10 mouse cellular contexts compared by ENCODE assay signal in genomic region chr5:48430459-48430858, GRCm38 (mm10).
DNase-seq lines count a peak whose midpoint lies in the region; ATAC-seq and TF ChIP-seq lines count a peak whose summit lies in the region.
"Had no signal": no experiment of that assay in that cellular context is flagged by ENCODE, and none has a peak within 500 bp of the region (broad histone marks: within the 10 kb centered on the region; RNA-seq: fewer than 3 reads in every experiment).

No protein-coding gene starts in this region.

- H3K36me3 ChIP-seq in intestine, embryonic 14.5 days (ENCODE audit: control insufficient read depth, insufficient read depth, low read length): no peaks in the 10 kb centered on the region
- H3K36me3 ChIP-seq in intestine, embryonic 16.5 days (ENCODE audit: control insufficient read depth, insufficient read depth, low read length): no peaks in the 10 kb centered on the region
- no peaks in the 10 kb centered on the region for H3K36me3 ChIP-seq in hindbrain, embryonic 13.5 days
- H3K36me3 ChIP-seq in limb, embryonic 14.5 days (ENCODE audit: control insufficient read depth, insufficient read depth, low read length): no peaks in the 10 kb centered on the region
- H3K36me3 ChIP-seq: heart, embryonic 15.5 days had no signal

- H3K4me2 ChIP-seq in intestine, embryonic 14.5 days (ENCODE audit: low read length): no peak overlapping the region
- H3K4me2 ChIP-seq in intestine, embryonic 16.5 days (ENCODE audit: low read depth, low read length): no peak overlapping the region
- H3K4me2 ChIP-seq in hindbrain, embryonic 13.5 days: no peak overlapping the region
- no peak overlapping the region for H3K4me2 ChIP-seq in limb, embryonic 14.5 days (replicated peaks; ENCODE audit: low read depth, low read length, severe bottlenecking)
- H3K4me2 ChIP-seq: heart, embryonic 15.5 days had no signal

- TF ChIP-seq POLR2A in limb, embryonic 14.5 days (IDR thresholded peaks at IDR 0.05; ENCODE audit: borderline replicate concordance, extremely low read depth, insufficient read depth, insufficient read length): no peak

- H3K9me3 ChIP-seq in intestine, embryonic 14.5 days (ENCODE audit: control insufficient read depth, low read length): no peaks in the 10 kb centered on the region
- no peaks in the 10 kb centered on the region for H3K9me3 ChIP-seq in intestine, embryonic 16.5 days (ENCODE audit: control insufficient read depth, low read length)
- H3K9me3 ChIP-seq in hindbrain, embryonic 13.5 days: no peaks in the 10 kb centered on the region
- H3K9me3 ChIP-seq in limb, embryonic 14.5 days (ENCODE audit: control insufficient read depth, low read length): no peaks in the 10 kb centered on the region
- H3K9me3 ChIP-seq: heart, embryonic 15.5 days had no signal

- no peaks in the 10 kb centered on the region for H3K4me1 ChIP-seq in intestine, embryonic 14.5 days (replicated peaks; ENCODE audit: control insufficient read depth, insufficient read depth, low read length)
- H3K4me1 ChIP-seq in intestine, embryonic 16.5 days (ENCODE audit: control insufficient read depth, insufficient read depth, low read length): no peaks in the 10 kb centered on the region
- H3K4me1 ChIP-seq in hindbrain, embryonic 13.5 days (replicated peaks): no peaks in the 10 kb centered on the region
- no peaks in the 10 kb centered on the region for H3K4me1 ChIP-seq in limb, embryonic 14.5 days (ENCODE audit: control insufficient read depth, insufficient read depth, low read length)
- H3K4me1 ChIP-seq: heart, embryonic 15.5 days had no signal

- H3K4me3 ChIP-seq in intestine, embryonic 14.5 days (ENCODE audit: low read depth, low read length): no peak overlapping the region
- no peak overlapping the region for H3K4me3 ChIP-seq in intestine, embryonic 16.5 days (ENCODE audit: low read length)
- no peak overlapping the region for H3K4me3 ChIP-seq in hindbrain, embryonic 13.5 days
- no peak overlapping the region for H3K4me3 ChIP-seq in limb, embryonic 14.5 days (replicated peaks; ENCODE audit: low read length)
- H3K4me3 ChIP-seq: heart, embryonic 15.5 days; myocyte had no signal

- no peaks in the 10 kb centered on the region for H3K27me3 ChIP-seq in intestine, embryonic 14.5 days (replicated peaks; ENCODE audit: control insufficient read depth, insufficient read depth, low read length)
- no peaks in the 10 kb centered on the region for H3K27me3 ChIP-seq in intestine, embryonic 16.5 days (replicated peaks; ENCODE audit: control insufficient read depth, insufficient read depth, low read length)
- no peaks in the 10 kb centered on the region for H3K27me3 ChIP-seq in hindbrain, embryonic 13.5 days
- H3K27me3 ChIP-seq in limb, embryonic 14.5 days (ENCODE audit: control insufficient read depth, insufficient read depth, low read length): no peaks in the 10 kb centered on the region
- H3K27me3 ChIP-seq: heart, embryonic 15.5 days had no signal

- peak; percentile 62 for DNase-seq in intestine, embryonic 14.5 days (ENCODE audit: low spot score)
- peak; percentile 9 for DNase-seq in MN1 (ENCODE audit: low spot score)
- peak; percentile 73 to 75 for DNase-seq in cerebellum, postnatal 14 days
- DNase-seq in limb, embryonic 14.5 days (ENCODE audit: low spot score): peak; percentile 65
- DNase-seq in right cerebral cortex, postnatal 25 days: peak; percentile 20

- H3K27ac ChIP-seq in intestine, embryonic 14.5 days (ENCODE audit: low read depth): no peak overlapping the region
- H3K27ac ChIP-seq in intestine, embryonic 16.5 days (ENCODE audit: low read length): no peak overlapping the region
- H3K27ac ChIP-seq in hindbrain, embryonic 13.5 days: no peak overlapping the region
- H3K27ac ChIP-seq in limb, embryonic 14.5 days (replicated peaks; ENCODE audit: low read depth, low read length): no peak overlapping the region
- H3K27ac ChIP-seq: heart, embryonic 15.5 days had no signal

- no peak for ATAC-seq in intestine, embryonic 14.5 days (replicated peaks; ENCODE audit: low FRiP score, low TSS enrichment, low read depth)
- no peak for ATAC-seq in intestine, embryonic 16.5 days
- peak; percentile 52; the same call in 1 of the 2 replicates for ATAC-seq in hindbrain, embryonic 13.5 days (ENCODE audit: low FRiP score)
- ATAC-seq in limb, embryonic 14.5 days (ENCODE audit: low FRiP score, low read depth): no peak
- no peak for ATAC-seq in erythroid progenitor cell, adult 5-6 weeks (replicated peaks; ENCODE audit: low FRiP score, poor library complexity, severe bottlenecking)

- H3K9ac ChIP-seq in intestine, embryonic 14.5 days (ENCODE audit: low read length): no peak overlapping the region
- H3K9ac ChIP-seq in intestine, embryonic 16.5 days (ENCODE audit: low read depth, low read length): no peak overlapping the region
- no peak overlapping the region for H3K9ac ChIP-seq in hindbrain, embryonic 13.5 days
- no peak overlapping the region for H3K9ac ChIP-seq in limb, embryonic 14.5 days (ENCODE audit: low read depth, low read length, severe bottlenecking)
- H3K9ac ChIP-seq: heart, embryonic 15.5 days had no signal

Comparison
In these comparisons a context has a peak if more than half of its experiments do, and no peak if none do; other contexts are left out.
1. DNase-seq: peak in every context shown above with its lines; median percentile 74 in cerebellum, postnatal 14 days; 65 in limb, embryonic 14.5 days; 62 in intestine, embryonic 14.5 days; 20 in right cerebral cortex, postnatal 25 days; 9 in MN1.